Mouse (Mus musculus): Measurements from ENCODE around the gene Cyth2.

Cyth2 gene

GRCm38 (mm10) chr7:45813787-45814779 is at the start of gene Cyth2:
Gene Cyth2 (minus strand): TSS chr7:45814581.
- DNase-seq (ENCODE audit: low spot score) = peak; percentile 99

- no peak for DNase-seq (ENCODE audit: low spot score)
Observed at GRCm38 (mm10) chr7:45862804-45863203, 48.4 kb upstream of the Cyth2 start.

GRCm38 (mm10) chr7:45859008-45859407 is 44.6 kb upstream of the Cyth2 start:
- no peak for DNase-seq (ENCODE audit: low spot score)

- DNase-seq (ENCODE audit: low spot score) = peak; percentile 75
Observed at GRCm38 (mm10) chr7:45856950-45857901, 42.8 kb upstream of the Cyth2 start.

- DNase-seq (ENCODE audit: low spot score) = peak; percentile 56
Observed at GRCm38 (mm10) chr7:45853089-45853488, 38.7 kb upstream of the Cyth2 start.

- DNase-seq (ENCODE audit: low spot score) = no peak
Observed at GRCm38 (mm10) chr7:45850661-45851060, 36.3 kb upstream of the Cyth2 start.

GRCm38 (mm10) chr7:45848447-45849027 is 34.2 kb upstream of the Cyth2 start:
- no peak for DNase-seq (ENCODE audit: low spot score)

GRCm38 (mm10) chr7:45842950-45843744 is 28.8 kb upstream of the Cyth2 start:
- no peak for DNase-seq (ENCODE audit: low spot score)

GRCm38 (mm10) chr7:45833924-45834323 is 19.5 kb upstream of the Cyth2 start:
- DNase-seq (ENCODE audit: low spot score) = no peak

- peak; percentile 60 for DNase-seq (ENCODE audit: low spot score)
Observed at GRCm38 (mm10) chr7:45833148-45833790, 18.9 kb upstream of the Cyth2 start.

GRCm38 (mm10) chr7:45832428-45832827 is 18.0 kb upstream of the Cyth2 start:
- DNase-seq (ENCODE audit: low spot score) = no peak

GRCm38 (mm10) chr7:45831128-45831525 is 16.7 kb upstream of the Cyth2 start:
- DNase-seq (ENCODE audit: low spot score) = no peak

GRCm38 (mm10) chr7:45830427-45831127 is 16.2 kb upstream of the Cyth2 start, which contains the start of gene Grwd1:
Gene Grwd1 (minus strand): TSS chr7:45830944.
- DNase-seq (ENCODE audit: low spot score) = peak; percentile 88

GRCm38 (mm10) chr7:45826631-45827030 is 12.2 kb upstream of the Cyth2 start:
- DNase-seq (ENCODE audit: low spot score) = no peak

GRCm38 (mm10) chr7:45824598-45824997 is 10.2 kb upstream of the Cyth2 start, which contains the start of gene Kcnj14:
Gene Kcnj14 (minus strand): TSS chr7:45824782.
- DNase-seq (ENCODE audit: low spot score) = no peak

- DNase-seq (ENCODE audit: low spot score) = no peak
Observed at GRCm38 (mm10) chr7:45820913-45821312, 6.5 kb upstream of the Cyth2 start.

- no peak for DNase-seq (ENCODE audit: low spot score)
Observed at GRCm38 (mm10) chr7:45819843-45820242, 5.5 kb upstream of the Cyth2 start.

GRCm38 (mm10) chr7:45815984-45816351 is 1.6 kb upstream of the Cyth2 start:
- DNase-seq (ENCODE audit: low spot score) = no peak

GRCm38 (mm10) chr7:45815323-45815983 is 1.1 kb upstream of the Cyth2 start:
- DNase-seq (ENCODE audit: low spot score) = peak; percentile 49
